Mouse (Mus musculus): ENCODE measurements around the gene Gm6169. TPM values are rescaled to one million over a fixed set of nuclear protein-coding genes. Genes with fewer than 3 reads are reported as not detected.

Gene Gm6169
- total and polyA plus RNA-seq, 3 experiments: 3.9 to 17.6 (median 4.4) TPM

DNA sequence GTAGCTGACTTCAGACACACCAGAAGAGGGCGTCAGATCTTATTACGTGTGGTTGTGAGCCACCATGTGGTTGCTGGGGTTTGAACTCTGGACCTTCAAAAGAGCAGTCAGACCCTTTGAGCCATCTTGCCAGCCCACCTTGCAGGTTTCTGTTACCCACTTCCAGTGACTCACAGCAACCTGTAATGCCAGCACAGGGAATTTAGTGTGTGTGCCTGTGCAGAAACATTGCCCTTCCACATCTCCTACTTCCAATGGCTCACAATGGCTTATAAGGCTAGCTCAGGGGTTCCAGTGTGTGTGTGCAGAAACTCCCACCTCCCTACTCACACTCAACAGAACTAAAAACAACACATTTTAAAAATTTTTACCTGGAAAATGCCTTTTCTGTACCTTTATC lies 21.5 kb downstream of the Gm6169 start:
- dilution Hi-C loops (cut with MboI; ENCODE audit: extremely low pct_ligation_motif_present, extremely low pct_unique_long_range_greater_than_20kb, low sequenced_read_pairs) (no loop called here), in situ Hi-C loops (cut with MboI; ENCODE audit: low pct_ligation_motif_present, low pct_unique_long_range_greater_than_20kb, low sequenced_read_pairs) (no loop called here)
- Histone ChIP-seq H3K4me1 (ENCODE audit: control insufficient read depth in 1 of 2, insufficient read depth in 2 of 2) (no peaks in the 10 kb centered on the region), H3K4me2 (ENCODE audit: insufficient read depth, low read depth, poor library complexity, severe bottlenecking) (no peak overlapping the region), H3K4me3 (replicated peaks in 1 of 3; ENCODE audit: low read depth in 2 of 3, low read length in 2 of 3, poor library complexity in 1 of 3) (no peak overlapping the region), H3K9me3 (replicated peaks; ENCODE audit: low read length) (no peaks in the 10 kb centered on the region), H3K27ac (ENCODE audit: insufficient read depth, low read depth) (no peak overlapping the region), H3K27me3 (replicated peaks) (no peaks in the 10 kb centered on the region), H3K36me3 (replicated peaks in 1 of 2; ENCODE audit: control insufficient read depth in 1 of 2, insufficient read depth in 1 of 2, low read length in 1 of 2) (no peaks in the 10 kb centered on the region), H3K9ac (ENCODE audit: insufficient read depth, low read depth) (no peak overlapping the region), H3K79me2 (replicated peaks; ENCODE audit: control insufficient read depth, extremely low read depth, insufficient read depth, poor library complexity, severe bottlenecking) (no peaks in the 10 kb centered on the region)
- TF ChIP-seq EP300 (IDR thresholded peaks at IDR 0.05; ENCODE audit: low read length) (no peak), CHD2 (IDR thresholded peaks at IDR 0.05; ENCODE audit: low read length) (no peak), MAX (IDR thresholded peaks at IDR 0.05; ENCODE audit: low read length) (no peak), ELF1 (IDR thresholded peaks at IDR 0.05; ENCODE audit: low read depth, low read length) (no peak), SMC3 (IDR thresholded peaks at IDR 0.05; ENCODE audit: low read depth, low read length) (no peak), JUND (conservative IDR thresholded peaks at IDR 0.05; ENCODE audit: low read depth, low read length) (no peak), GABPA (IDR thresholded peaks at IDR 0.05; ENCODE audit: insufficient replicate concordance, low read depth, low read length) (no peak), RCOR1 (conservative IDR thresholded peaks at IDR 0.05; ENCODE audit: low read depth, low read length) (no peak), MYC (IDR thresholded peaks at IDR 0.05; ENCODE audit: low read depth, low read length) (no peak), RAD21 (IDR thresholded peaks at IDR 0.05; ENCODE audit: low read depth, low read length) (no peak), POLR2A (IDR thresholded peaks at IDR 0.05; ENCODE audit: low read depth, low read length) (no peak), TBP (conservative IDR thresholded peaks at IDR 0.05; ENCODE audit: low read depth, low read length) (no peak), NELFE (IDR thresholded peaks at IDR 0.05; ENCODE audit: low read depth, low read length) (no peak), UBTF (IDR thresholded peaks at IDR 0.05; ENCODE audit: low read depth, low read length) (no peak), ZC3H11A (IDR thresholded peaks at IDR 0.05; ENCODE audit: low read depth, low read length) (no peak)
- no peak for DNase-seq (ENCODE audit: extremely low read depth)

DNA sequence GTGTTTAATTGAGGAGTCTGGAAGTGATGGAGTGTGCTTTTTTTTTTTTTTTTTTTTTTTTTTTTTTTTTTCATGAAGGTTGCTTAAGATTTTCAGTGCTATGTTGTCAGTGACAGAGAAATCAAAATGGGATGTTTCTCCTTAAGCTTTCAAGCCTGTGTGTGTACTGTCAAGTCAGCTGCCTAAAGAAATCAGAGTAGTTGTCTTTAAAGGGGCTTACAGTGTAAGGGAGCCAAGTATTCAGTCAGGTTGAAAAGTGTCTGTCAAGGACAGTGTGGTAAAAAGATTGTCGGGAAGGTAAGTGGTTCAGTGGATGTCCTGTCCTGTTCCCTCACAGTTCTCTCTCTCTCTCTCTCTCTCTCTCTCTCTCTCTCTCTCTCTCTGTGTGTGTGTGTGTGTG lies 25.5 kb downstream of the Gm6169 start:
- no peaks in the 10 kb centered on the region for H3K27me3 ChIP-seq (replicated peaks)
- peaks cover 6% of the 10 kb centered on the region for H3K9me3 ChIP-seq (replicated peaks; ENCODE audit: low read length)
- no peak for DNase-seq (ENCODE audit: extremely low read depth)
- no peak overlapping the region for H3K27ac ChIP-seq (ENCODE audit: insufficient read depth, low read depth)
- H3K79me2 ChIP-seq (replicated peaks; ENCODE audit: control insufficient read depth, extremely low read depth, insufficient read depth, poor library complexity, severe bottlenecking): no peaks in the 10 kb centered on the region
- no peak for TF ChIP-seq UBTF (IDR thresholded peaks at IDR 0.05; ENCODE audit: low read depth, low read length)
- TF ChIP-seq GABPA (IDR thresholded peaks at IDR 0.05; ENCODE audit: insufficient replicate concordance, low read depth, low read length): no peak
- no peak for TF ChIP-seq MAX (IDR thresholded peaks at IDR 0.05; ENCODE audit: low read length)
- no peak for TF ChIP-seq CHD2 (IDR thresholded peaks at IDR 0.05; ENCODE audit: low read length)
- TF ChIP-seq NRF1 (IDR thresholded peaks at IDR 0.05; ENCODE audit: low read depth, low read length): no peak
- TF ChIP-seq MXI1 (IDR thresholded peaks at IDR 0.05; ENCODE audit: low read depth, low read length): no peak
- TF ChIP-seq ETS1 (conservative IDR thresholded peaks at IDR 0.05; ENCODE audit: low read depth, low read length): no peak
- TF ChIP-seq MAZ (IDR thresholded peaks at IDR 0.05; ENCODE audit: low read depth, low read length): no peak
- TF ChIP-seq JUN (IDR thresholded peaks at IDR 0.05; ENCODE audit: insufficient read depth, low read depth, low read length): no peak
- no peak overlapping the region for H3K4me2 ChIP-seq (ENCODE audit: insufficient read depth, low read depth, poor library complexity, severe bottlenecking)
- no peak overlapping the region for H3K9ac ChIP-seq (ENCODE audit: insufficient read depth, low read depth)
- no peaks in the 10 kb centered on the region for H3K4me1 ChIP-seq (ENCODE audit: control insufficient read depth in 1 of 2, insufficient read depth in 2 of 2)
- in situ Hi-C loops (cut with MboI; ENCODE audit: low pct_ligation_motif_present, low pct_unique_long_range_greater_than_20kb, low sequenced_read_pairs): no loop called here
- no peaks in the 10 kb centered on the region for H3K36me3 ChIP-seq (replicated peaks in 1 of 2; ENCODE audit: control insufficient read depth in 1 of 2, insufficient read depth in 1 of 2, low read length in 1 of 2)
- no peak overlapping the region for H3K4me3 ChIP-seq (replicated peaks in 1 of 3; ENCODE audit: low read depth in 2 of 3, low read length in 2 of 3, poor library complexity in 1 of 3)
- dilution Hi-C loops (cut with MboI; ENCODE audit: extremely low pct_ligation_motif_present, extremely low pct_unique_long_range_greater_than_20kb, low sequenced_read_pairs): no loop called here

Measured in CH12.LX (cell line).